Mouse (Mus musculus) kidney, adult 11 months (tissue): Measurements from ENCODE around the gene Mgat4b.
"Not testable (repeated sequence)": the region's sequence is repeated elsewhere in the genome, so short reads cannot be mapped to it uniquely, and the experiment has no call there.

Experiments used
- DNase-seq: peaks from one replicate; pipeline ENCODE4 v3.0.0; 2022

The Mgat4b gene

GRCm38 (mm10) chr11:50210505-50211151 lies at the start of gene Mgat4b, which contains the start of gene Sqstm1:
Gene Mgat4b (plus strand): TSS chr11:50210890.
Gene Sqstm1 (minus strand): TSS chr11:50210827.
- DNase-seq = peak; percentile 77

GRCm38 (mm10) chr11:50161578-50162304 lies 48.9 kb upstream of the Mgat4b start:
- DNase-seq = peak; percentile 55

- no peak for DNase-seq
Observed at GRCm38 (mm10) chr11:50162338-50163050, 48.2 kb upstream of the Mgat4b start.

- no peak for DNase-seq
Observed at GRCm38 (mm10) chr11:50168352-50168751, 42.3 kb upstream of the Mgat4b start.

- not testable (repeated sequence) for DNase-seq
Observed at GRCm38 (mm10) chr11:50174111-50174729, 36.5 kb upstream of the Mgat4b start, which contains the start of gene Mrnip. Gene Mrnip (plus strand): TSS chr11:50174444.

GRCm38 (mm10) chr11:50174730-50175187 lies 35.9 kb upstream of the Mgat4b start:
- DNase-seq = peak; percentile 98

- peak; percentile 80 for DNase-seq
Observed at GRCm38 (mm10) chr11:50176351-50176750, 34.3 kb upstream of the Mgat4b start.

GRCm38 (mm10) chr11:50177111-50177510 lies 33.6 kb upstream of the Mgat4b start:
- no peak for DNase-seq

- no peak for DNase-seq
Observed at GRCm38 (mm10) chr11:50178532-50179488, 31.9 kb upstream of the Mgat4b start.

GRCm38 (mm10) chr11:50180478-50181231 lies 30.0 kb upstream of the Mgat4b start:
- DNase-seq = no peak

GRCm38 (mm10) chr11:50182702-50183101 lies 28.0 kb upstream of the Mgat4b start:
- no peak for DNase-seq

GRCm38 (mm10) chr11:50184788-50185187 lies 25.9 kb upstream of the Mgat4b start:
- peak; percentile 56 for DNase-seq

GRCm38 (mm10) chr11:50188682-50189081 lies 22.0 kb upstream of the Mgat4b start:
- DNase-seq = no peak

GRCm38 (mm10) chr11:50190362-50190761 lies 20.3 kb upstream of the Mgat4b start:
- no peak for DNase-seq

GRCm38 (mm10) chr11:50192278-50192677 lies 18.4 kb upstream of the Mgat4b start:
- DNase-seq = no peak

GRCm38 (mm10) chr11:50194070-50194469 lies 16.6 kb upstream of the Mgat4b start:
- no peak for DNase-seq

- DNase-seq = no peak
Observed at GRCm38 (mm10) chr11:50194793-50195192, 15.9 kb upstream of the Mgat4b start.

GRCm38 (mm10) chr11:50197500-50197899 lies 13.2 kb upstream of the Mgat4b start:
- no peak for DNase-seq

- DNase-seq = no peak
Observed at GRCm38 (mm10) chr11:50198219-50198846, 12.4 kb upstream of the Mgat4b start.

GRCm38 (mm10) chr11:50198916-50199315 lies 11.8 kb upstream of the Mgat4b start:
- DNase-seq = no peak

GRCm38 (mm10) chr11:50200613-50201012 lies 10.1 kb upstream of the Mgat4b start:
- no peak for DNase-seq
